Mouse (Mus musculus) adrenal gland, postnatal 25 days (tissue): Measurements from ENCODE around the gene Hoxc5. TPM values are rescaled to one million over a fixed set of nuclear protein-coding genes. Genes with fewer than 3 reads are reported as not detected.

Source experiments
- DNase-seq: peaks from one replicate; pipeline ENCODE4 v3.0.0; 2021; ENCODE audit warnings: mixed read lengths
- microRNA-seq, 2 experiments: library from miRNA; unstranded; fragments of <30 nt; microRNA quantifications; one replicate each; pipeline ENCODE4 v1.2.0; 2021
- total RNA-seq: library from RNA; stranded (reverse); gene quantifications from 2 replicates; pipeline ENCODE4 v1.2.3, GENCODE M21; 2021

Gene Hoxc5
- total RNA-seq, 1 experiment from 2014 or later = 7.6 TPM

DNA sequence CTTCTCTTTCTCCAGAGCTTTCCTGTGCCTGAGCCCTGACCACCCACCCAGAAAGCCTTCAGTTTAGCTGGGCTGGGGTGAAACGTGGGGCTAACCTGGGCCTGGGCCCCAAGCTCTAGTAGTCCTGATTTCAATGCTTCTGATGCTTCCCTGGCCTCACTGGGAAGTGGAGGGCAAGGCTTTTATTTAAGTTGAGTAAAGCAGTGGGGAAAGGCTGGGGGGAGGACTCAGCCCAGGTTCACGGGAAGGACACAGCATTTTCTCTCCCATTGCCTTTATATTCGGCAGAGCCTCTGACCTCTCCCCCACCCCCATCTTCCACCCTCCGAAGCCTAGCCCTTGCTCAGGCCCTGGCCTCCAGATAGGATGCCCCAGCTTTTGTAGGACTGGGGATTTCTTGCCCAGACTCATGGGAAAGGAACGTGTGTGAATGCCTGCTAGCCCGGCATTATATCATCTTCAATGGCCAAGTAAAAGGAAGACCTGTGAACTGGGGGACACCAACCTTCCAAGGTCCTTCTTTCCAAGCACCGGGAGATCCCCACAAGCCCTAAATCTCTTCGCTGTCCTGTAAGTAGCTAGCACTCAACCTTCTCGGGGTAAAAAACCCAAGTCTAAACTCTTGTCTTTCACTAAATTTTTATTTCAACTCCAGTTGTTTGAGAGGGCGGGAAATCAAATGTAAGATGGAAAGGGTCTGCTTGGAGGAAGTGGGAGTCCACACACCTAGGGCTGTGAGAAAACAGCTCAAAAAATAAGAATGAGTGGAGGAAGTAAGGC lies 71.6 kb downstream of the Hoxc5 start:
- no peak for DNase-seq

DNA sequence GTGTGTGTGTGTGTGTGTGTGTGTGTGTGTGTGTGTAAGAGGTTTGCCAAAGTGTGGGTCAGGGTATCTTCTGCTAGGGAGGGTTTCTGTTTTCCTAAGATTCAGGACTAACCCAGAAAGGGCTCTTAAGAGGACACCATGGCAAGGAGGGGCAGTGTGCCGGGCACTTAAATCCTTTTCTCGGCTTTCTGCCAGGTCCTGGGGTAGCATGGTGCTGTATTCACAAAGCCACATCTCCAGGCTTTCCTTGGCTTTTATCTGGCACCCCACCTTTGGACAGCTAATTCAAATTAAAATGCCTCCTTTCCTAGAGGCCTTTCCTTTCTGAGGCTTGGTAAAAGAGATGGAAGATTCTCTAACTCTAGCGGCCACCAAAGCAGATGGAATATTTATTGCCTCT lies 72.4 kb downstream of the Hoxc5 start:
- DNase-seq = no peak

DNA sequence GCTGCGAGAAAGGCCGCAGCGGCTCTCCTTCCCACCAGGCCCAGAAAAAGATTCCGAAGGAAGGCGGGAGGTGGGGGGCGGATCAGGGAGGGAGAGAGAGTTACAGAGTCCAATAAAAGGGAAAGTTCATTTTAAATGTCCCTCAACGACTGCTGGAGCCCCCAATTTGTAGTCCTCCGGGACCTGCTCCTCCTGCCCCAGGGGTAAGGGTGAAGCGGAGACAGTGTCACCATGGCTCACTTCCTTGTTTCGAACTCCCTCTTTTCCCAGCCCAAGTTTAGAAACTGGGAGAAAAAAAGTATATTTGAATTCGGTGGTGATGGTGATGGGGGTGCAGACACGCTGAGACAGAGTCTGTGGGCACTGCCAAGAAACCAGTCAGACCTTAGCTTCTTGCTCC lies 73.4 kb downstream of the Hoxc5 start:
- no peak for DNase-seq

DNA sequence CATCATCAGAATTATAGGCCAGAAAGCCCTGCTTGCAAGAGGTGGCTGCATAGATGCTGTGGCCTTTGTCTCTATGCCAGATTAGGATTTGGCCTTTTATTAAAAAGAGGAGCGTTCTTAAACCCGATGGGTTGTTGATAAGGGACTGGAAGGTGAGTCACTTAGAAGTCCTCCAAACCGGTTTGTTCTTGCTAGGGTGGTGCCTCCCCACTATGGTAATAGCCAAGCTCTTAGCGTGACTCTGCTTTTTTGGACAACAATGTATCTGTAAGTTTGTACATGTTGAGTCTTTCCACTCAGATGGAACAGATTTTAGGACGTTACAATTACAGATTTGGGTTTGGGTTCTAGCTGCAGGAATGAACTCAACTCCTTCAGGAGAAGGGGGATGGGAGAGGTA lies 74.4 kb downstream of the Hoxc5 start:
- no peak for DNase-seq

DNA sequence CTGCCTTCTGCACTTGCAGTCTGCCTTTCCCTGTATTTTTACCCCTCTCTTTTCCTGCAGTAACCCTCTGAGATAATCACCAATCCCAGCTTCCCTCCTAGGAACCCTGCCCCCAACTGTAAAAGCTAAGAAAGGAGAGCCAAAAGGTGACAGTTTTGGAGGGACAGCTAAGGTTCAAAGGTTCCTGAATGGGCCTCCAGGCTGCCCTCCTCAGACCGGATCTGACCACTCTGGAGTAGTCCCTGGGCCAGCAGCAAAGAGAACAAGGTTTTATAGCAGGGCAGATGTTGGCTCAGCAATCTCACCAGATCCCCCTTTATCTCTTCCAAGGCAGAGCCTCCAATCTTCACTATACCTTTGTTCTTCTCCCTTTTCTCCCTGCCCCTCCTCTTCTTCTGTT lies 75.0 kb downstream of the Hoxc5 start:
- DNase-seq = no peak

DNA sequence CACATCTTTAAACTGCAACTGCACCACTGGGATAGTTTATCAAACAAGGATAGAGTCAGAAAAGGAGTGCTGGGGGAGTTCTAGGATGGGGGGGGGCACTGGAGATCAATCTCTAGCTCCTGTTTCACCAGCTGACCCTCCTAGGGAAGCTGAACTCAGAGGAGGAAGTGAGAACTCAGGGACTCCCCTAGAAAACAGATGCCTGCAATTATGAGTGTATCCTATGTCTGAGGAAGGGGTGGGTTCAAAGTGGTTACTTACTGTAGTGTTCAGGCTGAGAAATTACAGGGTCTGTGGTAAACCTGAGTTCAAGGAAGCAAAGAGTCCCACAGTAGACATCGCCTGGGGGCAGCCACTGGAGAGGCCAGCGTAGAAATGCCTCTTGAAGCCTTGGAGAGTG lies 84.4 kb downstream of the Hoxc5 start:
- no peak for DNase-seq

DNA sequence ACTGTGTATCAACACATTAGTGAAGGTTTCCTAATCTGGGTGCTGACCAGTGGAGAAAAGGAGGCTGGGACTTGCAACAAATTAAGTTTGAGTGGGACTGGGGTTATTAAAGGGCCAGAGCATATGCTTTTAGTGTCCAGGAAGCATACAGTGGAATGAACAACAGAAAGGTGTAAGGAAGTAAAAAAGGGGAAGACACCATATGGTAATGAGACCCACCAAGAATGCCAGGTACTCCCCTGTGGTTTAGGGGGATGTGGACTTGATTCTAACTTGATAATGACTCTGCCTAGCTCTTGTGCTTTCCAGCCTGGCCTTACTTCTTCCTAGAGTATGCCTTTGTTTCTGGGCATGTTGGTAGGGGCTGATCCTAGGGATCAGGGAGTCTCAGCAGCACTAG lies 86.0 kb downstream of the Hoxc5 start:
- no peak for DNase-seq

DNA sequence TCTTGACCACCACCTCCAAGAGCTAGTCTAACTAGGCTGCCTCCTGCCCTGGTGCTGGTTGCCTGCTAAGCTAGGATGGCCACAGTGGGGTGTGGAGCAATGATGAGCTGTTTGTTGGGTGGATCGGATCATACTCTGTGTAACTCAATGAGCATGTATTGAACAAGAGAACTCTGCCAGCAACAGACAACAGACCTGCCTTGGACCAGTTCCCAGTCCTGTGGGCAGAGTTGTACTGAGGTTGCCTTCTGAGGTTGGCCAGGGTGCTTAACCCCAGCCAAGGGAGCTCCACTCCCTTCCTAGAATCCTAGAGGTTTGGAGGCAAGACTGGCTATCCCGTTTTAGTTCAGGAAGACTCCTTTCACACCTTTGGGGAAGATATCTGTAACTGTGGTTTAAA lies 89.2 kb downstream of the Hoxc5 start:
- no peak for DNase-seq

DNA sequence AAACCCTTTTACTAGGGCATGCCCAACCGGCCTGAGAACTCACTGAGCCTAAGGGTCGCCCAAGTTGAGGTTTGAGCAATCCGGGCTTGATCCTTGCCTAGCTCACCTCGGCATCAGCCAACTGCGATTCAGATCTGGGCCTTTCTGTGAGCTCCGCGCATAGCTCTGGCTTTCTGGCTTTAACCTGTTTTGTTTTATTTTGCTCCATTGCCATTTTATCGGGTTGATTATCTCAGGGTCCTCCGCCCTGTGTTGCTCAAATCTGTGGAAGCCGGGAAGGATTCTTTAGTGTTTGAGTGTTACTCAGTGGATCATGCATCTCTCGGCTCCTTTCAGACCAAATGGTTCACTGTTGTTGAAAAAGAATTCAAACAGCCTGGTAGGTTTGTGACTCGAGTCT lies 91.5 kb downstream of the Hoxc5 start:
- DNase-seq = no peak

DNA sequence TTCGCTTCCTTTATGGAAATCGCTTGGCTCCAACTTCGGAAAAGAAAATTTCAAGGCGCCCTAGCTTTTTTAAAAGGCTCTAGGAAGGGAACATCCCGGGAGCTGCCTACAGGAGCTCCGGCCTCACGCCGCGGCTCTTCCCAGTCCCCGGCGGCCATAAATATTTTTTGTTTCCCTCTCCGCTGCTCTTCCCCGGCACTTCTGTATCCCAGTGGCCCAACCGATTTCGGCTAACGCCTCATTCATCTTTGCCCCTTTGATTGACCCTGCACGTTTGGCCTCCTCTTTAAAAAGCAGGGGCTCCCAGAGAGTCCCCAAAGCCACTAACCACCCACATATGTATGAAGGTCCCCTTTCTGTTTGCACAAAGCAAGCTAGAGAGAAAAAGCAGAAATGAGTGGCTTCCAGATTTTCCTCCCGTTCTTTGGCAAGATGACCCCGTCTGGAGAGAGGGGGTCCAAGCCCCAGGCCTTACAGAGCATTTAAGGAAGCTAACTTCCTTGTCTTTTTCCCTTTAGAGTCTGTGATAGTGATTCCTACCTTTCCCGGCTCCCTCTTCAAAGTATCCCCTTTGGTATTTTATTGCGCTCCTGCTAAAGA lies 92.2 kb downstream of the Hoxc5 start:
- no peak for DNase-seq

DNA sequence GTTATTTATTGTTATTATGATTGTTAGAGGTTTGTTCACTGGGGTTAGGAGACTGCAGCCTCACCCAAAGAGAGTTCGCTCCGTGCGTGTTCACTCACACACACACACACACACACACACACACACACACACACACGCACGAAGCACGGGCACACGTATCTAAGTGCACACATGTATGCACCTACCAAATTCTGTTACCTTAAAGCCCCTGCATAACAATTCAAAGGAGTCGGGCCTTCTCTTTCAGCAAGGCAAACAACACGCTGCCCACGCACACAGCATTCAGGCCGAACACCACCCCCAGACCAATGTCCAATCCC lies 92.7 kb downstream of the Hoxc5 start:
- no peak for DNase-seq

DNA sequence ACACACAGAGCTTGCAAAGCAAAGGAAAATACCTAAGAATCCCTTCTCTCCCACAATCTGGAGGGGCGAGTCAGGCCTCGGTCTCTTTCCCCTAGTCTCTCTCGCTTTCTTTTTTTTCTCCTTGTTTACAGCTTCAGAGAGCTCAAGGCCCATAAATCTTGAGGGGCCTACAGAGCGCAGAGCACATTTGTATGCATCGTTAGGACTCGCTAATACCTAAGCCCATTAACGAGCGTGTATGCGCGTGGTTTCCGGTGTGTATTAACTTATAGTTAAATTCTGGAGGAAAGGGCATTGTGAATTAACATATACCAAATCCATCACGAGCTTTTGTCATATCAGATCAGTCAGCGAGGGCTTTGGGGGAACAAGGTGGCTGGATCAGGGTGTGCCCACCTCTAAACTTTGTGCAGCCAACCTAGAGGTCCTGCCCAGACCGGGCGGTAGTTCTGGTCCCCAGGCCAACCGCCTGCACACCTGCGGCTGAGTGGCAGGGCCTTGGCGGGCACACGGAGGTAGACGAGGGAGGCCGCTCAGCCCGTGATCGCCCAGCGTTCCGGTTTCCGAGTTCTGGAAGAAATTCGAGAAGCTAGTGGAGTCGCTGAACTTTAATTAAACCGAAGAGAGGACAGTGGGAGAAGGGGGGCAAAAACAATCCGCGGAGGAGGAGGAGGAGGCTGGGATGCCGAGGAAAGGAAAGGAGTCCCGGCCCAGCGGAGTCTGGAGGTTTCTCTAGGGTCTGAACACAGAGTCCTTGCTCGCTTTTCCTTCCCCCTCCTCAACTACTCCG lies 93.3 kb downstream of the Hoxc5 start:
- peak; percentile 27 for DNase-seq

DNA sequence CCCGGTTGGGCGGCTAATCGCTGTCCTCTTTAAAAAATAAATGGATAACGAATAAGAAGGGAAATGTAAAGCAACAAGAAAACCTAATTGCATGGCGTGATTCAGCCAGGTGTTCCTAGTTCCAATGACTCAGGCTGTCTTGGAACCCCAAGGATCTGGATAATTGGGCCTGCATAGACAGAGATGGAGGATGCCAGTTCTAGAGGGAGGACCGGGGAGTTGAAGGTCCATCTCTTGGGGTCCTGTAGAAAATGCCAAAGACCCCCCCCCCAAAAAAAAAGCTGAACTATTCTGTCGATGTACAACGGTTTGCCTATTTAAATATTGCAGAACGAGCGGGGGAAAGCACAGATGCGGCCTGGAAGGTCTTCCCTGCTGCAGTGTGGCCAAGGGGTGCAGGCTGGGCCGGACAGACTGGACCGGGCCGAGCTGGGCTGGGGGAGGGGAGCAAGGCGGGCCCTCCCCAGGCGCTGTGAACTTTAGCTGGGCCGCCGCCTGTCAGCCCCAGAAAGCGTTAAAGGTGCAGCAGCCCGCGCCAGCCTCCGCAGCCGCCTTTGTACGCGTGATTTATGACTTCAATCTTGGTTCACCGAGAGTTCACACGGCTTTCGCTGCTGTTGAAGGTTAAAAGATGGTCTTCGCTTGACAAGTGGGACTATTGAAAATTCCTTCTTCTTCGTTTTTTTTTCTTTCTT lies 94.0 kb downstream of the Hoxc5 start:
- peak; percentile 53 for DNase-seq

DNA sequence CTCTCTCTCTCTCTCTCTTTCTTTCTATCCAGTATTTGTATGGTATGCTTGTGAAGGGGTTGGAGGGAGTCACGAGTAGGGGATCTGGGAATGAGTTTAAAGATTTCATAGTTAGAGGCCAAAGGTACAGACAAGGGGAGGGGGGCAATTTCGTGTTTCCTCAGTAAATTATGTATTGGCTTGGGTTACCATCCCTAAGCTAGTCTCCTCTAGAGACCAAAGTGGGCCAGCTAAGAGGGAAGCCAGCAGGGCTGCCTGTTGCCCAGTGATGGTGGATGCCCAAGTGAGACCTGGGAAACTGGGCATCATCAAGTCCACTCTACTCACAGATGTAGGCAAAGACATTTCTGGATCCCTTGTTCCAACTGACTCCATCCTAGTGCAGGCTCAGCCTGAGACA lies 94.7 kb downstream of the Hoxc5 start:
- no peak for DNase-seq

DNA sequence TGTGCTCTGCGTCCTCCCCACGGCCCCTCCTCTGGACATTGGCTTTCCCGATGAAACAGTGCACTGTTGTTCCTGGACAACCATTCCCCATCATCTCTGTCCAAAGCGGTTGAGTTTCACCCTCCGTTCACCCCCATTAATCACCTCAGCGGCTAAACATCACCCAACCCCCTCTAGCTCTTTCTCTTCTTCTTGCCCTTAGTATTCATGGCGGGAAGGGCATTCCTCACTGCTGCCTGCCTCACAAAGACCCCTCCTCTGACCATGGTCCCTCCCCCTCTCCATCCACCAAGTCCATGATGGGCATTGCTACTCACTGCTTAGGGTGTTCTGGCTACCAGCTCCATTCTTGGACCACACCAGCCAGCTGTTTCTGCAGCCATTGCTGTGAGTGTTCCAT lies 98.4 kb downstream of the Hoxc5 start:
- no peak for DNase-seq

Small RNAs within 50 kb of the gene (microRNA-seq; reads per million reads assigned to microRNA genes)
- gene Mir196a-2 = 239 to 295 reads per million in 2 experiments
- gene Mir615 = 1,365 to 2,350 reads per million in 2 experiments

Other genes starting within 250 kb of the Hoxc5 start
- 105 and 147 TPM in 2 replicates for gene Calcoco1, start 245.3 kb upstream of the Hoxc5 start, total RNA-seq
- not detected in 2 replicates for gene Hoxc13, start 46.3 kb upstream of the Hoxc5 start, total RNA-seq
- not detected in 2 replicates for gene Hoxc12, start 30.7 kb upstream of the Hoxc5 start, total RNA-seq
- not detected in 2 replicates for gene Hoxc11, start 13.0 kb upstream of the Hoxc5 start, total RNA-seq
- gene Hoxc10, start 647 bp upstream of the Hoxc5 start, total RNA-seq = 0.36 and 0.48 TPM in 2 replicates
- gene Hoxc9, start 9.0 kb downstream of the Hoxc5 start, total RNA-seq = 0.85 and 1.5 TPM in 2 replicates
- gene Hoxc8, start 23.2 kb downstream of the Hoxc5 start, total RNA-seq = 21.5 and 26.7 TPM in 2 replicates
- 59.4 and 68.1 TPM in 2 replicates for gene Hoxc6, start 30.8 kb downstream of the Hoxc5 start, total RNA-seq
- gene Hoxc4, start 51.5 kb downstream of the Hoxc5 start, total RNA-seq = 7.3 and 8.4 TPM in 2 replicates
- gene Smug1, start 199.6 kb downstream of the Hoxc5 start, total RNA-seq = 12.1 and 19.9 TPM in 2 replicates